Mouse (Mus musculus) myocyte (in vitro differentiated cells): Measurements from ENCODE around the gene Cd79b. TPM values are rescaled to one million over a fixed set of nuclear protein-coding genes. Genes with fewer than 3 reads are reported as not detected.

Experiments used
- H3K27me3 ChIP-seq: one replicate; pipeline ENCODE4 v1.6.1; 2011; ENCODE audit not compliant: control insufficient read depth, insufficient read depth, insufficient read length
- H3K36me3 ChIP-seq: one replicate; pipeline ENCODE4 v1.6.1; 2011; ENCODE audit not compliant: control insufficient read depth, insufficient read depth
- H3K4me2 ChIP-seq: one replicate; pipeline ENCODE4 v1.6.1; 2011; ENCODE audit warnings: low read depth, control low read depth
- H3K4me3 ChIP-seq: one replicate; pipeline ENCODE4 v1.5.1; 2011; ENCODE audit warnings: mild to moderate bottlenecking, control low read depth, moderate library complexity
- H3K79me2 ChIP-seq: one replicate; pipeline ENCODE4 v1.6.1; 2011; ENCODE audit not compliant: control insufficient read depth, insufficient read depth
- H3ac ChIP-seq: one replicate; pipeline ENCODE4 v1.6.1; 2011; ENCODE audit not compliant: control insufficient read depth, insufficient read length
- CEBPB ChIP-seq: IDR thresholded peaks from 2 replicates; pipeline ENCODE4 v1.6.1; 2011; ENCODE audit warnings: mild to moderate bottlenecking, moderate library complexity; ENCODE audit not compliant: poor library complexity, insufficient read depth, severe bottlenecking
- E2F4 ChIP-seq: IDR thresholded peaks from one replicate; pipeline ENCODE4 v1.6.1; 2011; ENCODE audit warnings: mild to moderate bottlenecking, control low read depth, moderate library complexity; ENCODE audit not compliant: insufficient read depth
- MAX ChIP-seq: IDR thresholded peaks from one replicate; pipeline ENCODE4 v1.6.1; 2011; ENCODE audit warnings: low read depth, mild to moderate bottlenecking, control low read depth
- MYOD1 ChIP-seq, 3 experiments: IDR thresholded peaks; one replicate each; pipeline ENCODE4 v1.6.1; 2011; ENCODE audit warnings: control low read depth in 2 of 3, low read depth in 2 of 3, mild to moderate bottlenecking in 2 of 3, moderate library complexity in 1 of 3; ENCODE audit not compliant: insufficient read length in 2 of 3, control insufficient read depth in 1 of 3
- MYOG ChIP-seq, 3 experiments: IDR thresholded peaks; one replicate each; pipeline ENCODE4 v1.6.1; 2011; ENCODE audit warnings: control low read depth in 2 of 3, low read depth in 2 of 3, mild to moderate bottlenecking in 2 of 3; ENCODE audit not compliant: insufficient read length in 2 of 3, control insufficient read depth in 1 of 3, insufficient read depth in 1 of 3
- POLR2A ChIP-seq: IDR thresholded peaks from one replicate; pipeline ENCODE4 v1.6.1; 2011; ENCODE audit warnings: low read depth, mild to moderate bottlenecking, control low read depth, moderate library complexity; ENCODE audit not compliant: insufficient read length
- POLR2AphosphoS2 ChIP-seq: IDR thresholded peaks from one replicate; pipeline ENCODE4 v1.6.1; 2011; ENCODE audit warnings: low read depth, control low read depth; ENCODE audit not compliant: insufficient read length
- REST ChIP-seq: IDR thresholded peaks from one replicate; pipeline ENCODE4 v1.6.1; 2011; ENCODE audit warnings: mild to moderate bottlenecking, control low read depth, moderate library complexity; ENCODE audit not compliant: insufficient read depth, insufficient read length
- SRF ChIP-seq: IDR thresholded peaks from one replicate; pipeline ENCODE4 v1.6.1; 2011; ENCODE audit warnings: low read depth; ENCODE audit not compliant: control insufficient read depth, insufficient read length
- TCF12 ChIP-seq: IDR thresholded peaks from one replicate; pipeline ENCODE4 v1.6.1; 2011; ENCODE audit warnings: mild to moderate bottlenecking, control low read depth; ENCODE audit not compliant: poor library complexity, insufficient read depth, severe bottlenecking
- TCF3 ChIP-seq: IDR thresholded peaks from one replicate; pipeline ENCODE4 v1.6.1; 2011; ENCODE audit warnings: low read depth, control low read depth; ENCODE audit not compliant: insufficient read length
- USF1 ChIP-seq: IDR thresholded peaks from one replicate; pipeline ENCODE4 v1.6.1; 2011; ENCODE audit warnings: low read depth, mild to moderate bottlenecking, control low read depth, moderate library complexity
- polyA plus RNA-seq: library from polyadenylated mRNA; unstranded; fragments of >200 nt; fragmentation: generic; extraction: Trizol; gene quantifications from one replicate; pipeline ENCODE4 v1.2.1, GENCODE M21; 2012; ENCODE audit warnings: missing spikeins

Gene Cd79b
- polyA plus RNA-seq, 1 experiment, result not detected

- H3K27me3 ChIP-seq, result no peaks in the 10 kb centered on the region
- peak overlapping the region; percentile 87 for H3K4me2 ChIP-seq
- H3ac ChIP-seq, result no peak overlapping the region
- peak overlapping the region; percentile 60 for H3K4me3 ChIP-seq
- H3K79me2 ChIP-seq, result peaks cover 33% of the 10 kb centered on the region
- TF ChIP-seq POLR2A (no peak), USF1 (no peak), CEBPB (no peak), MAX (no peak), MYOG (IDR thresholded peaks at IDR 0.05; ENCODE audit: control insufficient read depth in 1 of 3, insufficient read depth in 1 of 3, insufficient read length in 2 of 3, low read depth in 2 of 3) (no peak), POLR2AphosphoS2 (no peak), SRF (no peak), E2F4 (no peak), TCF3 (no peak), TCF12 (no peak), REST (no peak), MYOD1 (IDR thresholded peaks at IDR 0.05; ENCODE audit: control insufficient read depth in 1 of 3, insufficient read length in 2 of 3, low read depth in 2 of 3) (no peak)
- no peaks in the 10 kb centered on the region for H3K36me3 ChIP-seq
Observed at GRCm38 (mm10) chr11:106273811-106274210, 40.8 kb downstream of the Cd79b start.

DNA sequence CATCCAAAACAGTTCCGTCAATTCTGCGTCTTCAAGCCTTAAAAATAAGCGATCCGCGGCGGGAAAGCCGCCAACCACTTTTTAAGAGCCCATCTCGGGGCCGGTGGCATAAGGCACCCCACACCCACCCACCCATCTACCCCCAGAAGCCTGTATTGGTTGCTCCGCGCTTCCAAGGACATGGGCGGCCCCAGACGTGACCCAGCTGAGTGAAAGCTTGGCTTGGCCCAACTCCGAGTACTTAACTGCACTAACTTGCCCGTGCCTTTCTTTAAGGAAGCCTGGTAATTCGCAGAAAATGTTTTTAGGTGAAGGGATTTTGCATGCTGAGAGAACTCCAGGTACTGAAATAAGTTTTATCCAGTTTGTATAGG, 41.3 kb downstream of the Cd79b start:
- H3K4me3 ChIP-seq, result peak overlapping the region; percentile 60
- H3ac ChIP-seq, result peak overlapping the region; percentile 88
- H3K4me2 ChIP-seq, result peak overlapping the region; percentile 87
- peaks cover 36% of the 10 kb centered on the region for H3K79me2 ChIP-seq
- no peaks in the 10 kb centered on the region for H3K36me3 ChIP-seq
- no peaks in the 10 kb centered on the region for H3K27me3 ChIP-seq
- no peak for TF ChIP-seq SRF
- TF ChIP-seq TCF3, result no peak
- no peak for TF ChIP-seq MYOD1 (IDR thresholded peaks at IDR 0.05; ENCODE audit: control insufficient read depth in 1 of 3, insufficient read length in 2 of 3, low read depth in 2 of 3)
- TF ChIP-seq MYOG (IDR thresholded peaks at IDR 0.05; ENCODE audit: control insufficient read depth in 1 of 3, insufficient read depth in 1 of 3, insufficient read length in 2 of 3, low read depth in 2 of 3), result no peak
- TF ChIP-seq USF1, result no peak
- TF ChIP-seq REST, result no peak
- TF ChIP-seq POLR2A, result no peak
- TF ChIP-seq MAX, result no peak
- TF ChIP-seq TCF12, result no peak
- TF ChIP-seq POLR2AphosphoS2, result no peak
- TF ChIP-seq CEBPB, result no peak
- no peak for TF ChIP-seq E2F4

DNA sequence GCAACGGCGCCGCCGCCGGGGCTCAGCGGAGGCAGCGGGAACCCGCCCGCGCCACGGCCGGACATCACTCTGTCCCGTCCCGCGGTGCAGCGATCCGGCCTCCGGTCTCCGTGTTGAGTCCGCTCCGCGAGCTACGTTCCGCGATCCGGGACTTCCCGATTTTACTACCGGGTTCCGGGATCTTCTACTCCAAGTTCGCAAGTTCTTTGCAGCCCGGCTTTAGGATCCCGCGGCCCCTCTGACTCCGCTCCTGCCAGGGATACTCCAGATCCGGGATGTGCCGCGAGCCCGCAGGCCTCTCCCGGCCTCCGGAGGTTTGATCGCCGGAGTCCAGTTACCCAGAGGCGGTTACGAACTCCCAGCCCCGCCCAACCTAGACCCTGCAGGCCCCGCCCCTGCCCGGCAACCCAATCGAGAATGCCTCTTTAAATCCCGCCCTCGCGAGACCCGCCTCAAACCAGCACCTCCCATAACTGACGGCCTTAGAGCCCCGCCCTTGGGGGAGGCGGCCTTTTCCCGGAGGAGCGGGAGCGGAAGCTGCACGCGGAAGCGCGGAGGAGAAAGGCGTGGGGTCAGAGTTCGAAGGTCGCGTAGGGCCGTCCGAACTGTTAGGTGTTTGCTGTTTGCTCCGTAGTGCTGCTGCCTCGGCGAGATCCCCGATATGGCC, 41.8 kb downstream of the Cd79b start, which contains the start of gene Smarcd2:
Gene Smarcd2 (minus strand): TSS at position 329 of the 667 bp plus-strand sequence.
- peak within 1 kb of the TSS; percentile 60 for H3K4me3 ChIP-seq
- peak; percentile 27 for TF ChIP-seq E2F4
- TF ChIP-seq POLR2AphosphoS2, result peak; percentile 86
- peak; percentile 85 for TF ChIP-seq POLR2A
- no peak for TF ChIP-seq SRF
- peak in 1 of 3 experiments; percentile 10 for TF ChIP-seq MYOG (IDR thresholded peaks at IDR 0.05; ENCODE audit: control insufficient read depth in 1 of 3, insufficient read depth in 1 of 3, insufficient read length in 2 of 3, low read depth in 2 of 3)
- no peaks in the 10 kb centered on the region for H3K36me3 ChIP-seq
- H3K27me3 ChIP-seq, result no peaks in the 10 kb centered on the region
- H3K4me2 ChIP-seq, result peak within 1 kb of the TSS; percentile 87
- H3K79me2 ChIP-seq, result peaks cover 36% of the 10 kb centered on the region
- H3ac ChIP-seq, result peak within 1 kb of the TSS; percentile 88

DNA sequence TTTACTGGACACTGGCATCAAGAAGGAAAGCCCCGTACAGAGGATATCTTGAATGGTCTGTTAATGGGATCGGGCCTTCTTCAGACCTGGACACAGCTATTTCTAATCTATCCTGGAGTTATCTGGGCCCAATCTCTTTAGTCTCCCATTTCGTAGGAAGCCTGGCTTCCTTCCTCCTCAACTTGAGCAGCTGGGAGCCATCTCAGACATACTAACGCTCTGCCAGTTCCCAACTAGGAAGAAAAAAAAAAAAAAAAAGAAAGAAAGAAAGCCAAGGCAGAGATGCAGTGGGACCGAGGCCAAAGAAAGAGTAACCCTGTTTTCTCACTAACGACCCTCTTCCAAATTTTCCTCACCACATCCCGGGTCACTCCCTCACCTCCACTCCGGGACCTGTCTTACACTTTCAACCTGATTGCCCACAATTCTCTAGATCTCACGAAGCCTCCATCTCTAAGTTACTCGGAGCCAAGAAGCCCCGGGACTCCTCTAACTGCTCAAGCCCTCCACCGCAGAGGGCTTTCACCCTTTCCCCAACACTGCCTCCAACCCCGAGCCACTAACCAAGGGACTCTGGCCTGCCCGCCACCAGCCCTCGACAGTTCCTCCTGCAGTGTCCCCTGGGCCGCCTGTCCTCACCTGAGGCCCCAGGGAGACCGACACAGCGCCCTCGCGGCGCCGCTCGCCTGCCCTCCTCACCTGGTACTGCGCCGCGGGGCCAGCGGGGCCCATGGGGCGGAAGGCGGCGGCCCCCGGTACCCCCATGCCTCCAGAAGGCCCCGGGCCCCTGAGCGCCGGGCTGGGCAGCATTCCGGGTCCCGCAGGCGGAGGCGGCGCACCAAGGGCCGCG, 42.5 kb downstream of the Cd79b start:
- Histone ChIP-seq H3K36me3 (no peaks in the 10 kb centered on the region), H3ac (peak overlapping the region; percentile 88), H3K4me2 (peak overlapping the region; percentile 86), H3K27me3 (no peaks in the 10 kb centered on the region), H3K79me2 (peaks cover 36% of the 10 kb centered on the region), H3K4me3 (peak overlapping the region; percentile 60)
- TF ChIP-seq E2F4, result no peak
- no peak for TF ChIP-seq CEBPB
- no peak for TF ChIP-seq SRF
- TF ChIP-seq REST, result no peak
- TF ChIP-seq POLR2AphosphoS2, result no peak
- no peak for TF ChIP-seq USF1
- no peak for TF ChIP-seq POLR2A
- no peak for TF ChIP-seq MAX
- no peak for TF ChIP-seq TCF12
- no peak for TF ChIP-seq MYOG (IDR thresholded peaks at IDR 0.05; ENCODE audit: control insufficient read depth in 1 of 3, insufficient read depth in 1 of 3, insufficient read length in 2 of 3, low read depth in 2 of 3)
- no peak for TF ChIP-seq TCF3
- TF ChIP-seq MYOD1 (IDR thresholded peaks at IDR 0.05; ENCODE audit: control insufficient read depth in 1 of 3, insufficient read length in 2 of 3, low read depth in 2 of 3), result no peak
